Mouse (Mus musculus) embryonic facial prominence, embryonic 14.5 days (tissue): ENCODE results near the gene Zan. TPM values are rescaled to one million over a fixed set of nuclear protein-coding genes. Genes with fewer than 3 reads are reported as not detected.

Source experiments
- ATAC-seq: fragments of 200-750 bp; cut with Nextera tagmentation; 2 replicates; pipeline ENCODE4 v1.8.0; 2017; ENCODE audit warnings: low read depth, moderate number of reproducible peaks, moderate TSS enrichment
- DNase-seq: peaks from one replicate; pipeline ENCODE4 v3.0.0-alpha.2; 2015; ENCODE audit warnings: low spot score
- H3K27ac ChIP-seq: fragments of 300-500 bp; sonication (generic); replicated peaks from 2 replicates; pipeline ENCODE4 v1.5.1; 2014; ENCODE audit warnings: low read depth, mild to moderate bottlenecking, low read length, moderate library complexity
- H3K27me3 ChIP-seq: fragments of 300-500 bp; sonication (generic); replicated peaks from 2 replicates; pipeline ENCODE4 v1.6.1; 2014; ENCODE audit warnings: low read length; ENCODE audit not compliant: control insufficient read depth, insufficient read depth
- H3K36me3 ChIP-seq: fragments of 300-500 bp; sonication (generic); 2 replicates; pipeline ENCODE4 v1.6.1; 2014; ENCODE audit warnings: low read length, mixed read lengths; ENCODE audit not compliant: control insufficient read depth, insufficient read depth
- H3K4me1 ChIP-seq: fragments of 300-500 bp; sonication (generic); 2 replicates; pipeline ENCODE4 v1.6.1; 2014; ENCODE audit warnings: antibody characterized with exemption, low read length; ENCODE audit not compliant: control insufficient read depth, insufficient read depth
- H3K4me2 ChIP-seq: fragments of 300-500 bp; sonication (generic); 2 replicates; pipeline ENCODE4 v1.6.1; 2014; ENCODE audit warnings: low read depth, mild to moderate bottlenecking, low read length, moderate library complexity, mixed read lengths
- H3K4me3 ChIP-seq: fragments of 300-500 bp; sonication (generic); 2 replicates; pipeline ENCODE4 v1.5.1; 2014; ENCODE audit warnings: low read depth, mild to moderate bottlenecking, low read length
- H3K9ac ChIP-seq: fragments of 300-500 bp; sonication (generic); 2 replicates; pipeline ENCODE4 v1.6.1; 2014; ENCODE audit warnings: low read depth, mild to moderate bottlenecking, low read length, moderate library complexity, mixed read lengths
- H3K9me3 ChIP-seq: fragments of 300-500 bp; sonication (generic); 2 replicates; pipeline ENCODE4 v1.6.1; 2016; ENCODE audit warnings: low read length; ENCODE audit not compliant: control insufficient read depth
- WGBS: fragments of 180-500 bp; shearing (Covaris S2); extraction: QIAGEN DNeasy Blood & Tissue Kit; methylation state at CpG from one replicate; pipeline ENCODE4 v1.1.7; 2014; 5-methylcytosine and 5-hydroxymethylcytosine counted together
- polyA plus RNA-seq: library from polyadenylated mRNA; unstranded; fragments of >200 nt; fragmentation: Nextera tagmentation; extraction: Ambion mirVana; gene quantifications from 2 replicates; pipeline ENCODE4 v1.2.1, GENCODE M21; 2014

Zan gene
- polyA plus RNA-seq, 1 experiment from 2014 or later = 0.26 TPM

DNA sequence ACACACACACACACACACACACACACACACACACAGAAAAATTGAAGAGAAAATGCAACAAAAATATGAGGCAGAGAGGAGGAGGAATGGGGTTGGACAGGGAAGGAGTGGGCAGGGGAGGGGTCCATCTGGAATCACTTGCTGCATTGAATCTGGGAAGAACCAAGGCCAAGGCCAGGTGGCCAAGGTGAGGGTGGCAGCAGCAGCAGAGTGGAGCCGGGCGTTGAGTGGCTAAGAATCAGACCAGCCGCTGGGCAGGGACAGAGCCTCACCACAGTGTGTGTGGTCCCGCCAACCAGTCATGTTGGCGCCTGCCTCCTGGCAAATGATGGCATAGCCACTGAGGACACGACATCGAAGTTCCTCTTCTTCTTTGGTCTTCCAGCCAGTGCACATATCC is 93.4 kb downstream of the Zan start:
- Histone ChIP-seq H3K27me3 (no peaks in the 10 kb centered on the region), H3K9me3 (no peaks in the 10 kb centered on the region)
- no peak for DNase-seq

DNA sequence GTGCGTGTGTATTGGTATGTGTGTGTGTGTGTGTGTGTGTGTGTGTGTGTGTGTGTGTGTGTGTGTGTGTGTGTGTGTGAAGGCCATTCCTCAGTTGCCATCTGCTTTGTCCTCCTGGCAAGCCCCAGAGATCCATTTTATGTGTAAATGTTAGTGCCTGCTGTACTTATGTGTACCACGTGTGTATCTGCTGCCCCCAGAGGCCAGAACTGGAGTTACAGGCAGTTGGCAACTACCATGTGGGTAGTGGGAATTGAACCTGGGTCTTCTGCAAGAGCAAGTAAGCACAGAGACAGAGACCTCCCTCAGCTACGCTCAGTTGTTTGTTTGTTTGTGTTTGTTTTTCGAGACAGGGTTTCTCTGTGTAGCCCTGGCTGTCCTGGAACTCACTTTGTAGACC is 95.7 kb downstream of the Zan start:
- DNase-seq (peak; percentile 56), ATAC-seq (no peak)
- Histone ChIP-seq H3K4me2 (no peak overlapping the region), H3K9ac (no peak overlapping the region), H3K27ac (no peak overlapping the region), H3K4me1 (no peaks in the 10 kb centered on the region), H3K27me3 (no peaks in the 10 kb centered on the region), H3K4me3 (no peak overlapping the region), H3K36me3 (no peaks in the 10 kb centered on the region), H3K9me3 (no peaks in the 10 kb centered on the region)
- 51% methylated on average over 4 of the region's 4 CpGs for WGBS

More for the DNA sequence above, 93.4 kb downstream of the Zan start:
- no peaks in the 10 kb centered on the region for H3K4me1 ChIP-seq
- ATAC-seq = no peak
- H3K4me3 ChIP-seq = no peak overlapping the region
- no peak overlapping the region for H3K4me2 ChIP-seq
- WGBS = 70% methylated on average over 7 of the region's 7 CpGs
- H3K27ac ChIP-seq = no peak overlapping the region
- no peaks in the 10 kb centered on the region for H3K36me3 ChIP-seq
- H3K9ac ChIP-seq = no peak overlapping the region

DNA sequence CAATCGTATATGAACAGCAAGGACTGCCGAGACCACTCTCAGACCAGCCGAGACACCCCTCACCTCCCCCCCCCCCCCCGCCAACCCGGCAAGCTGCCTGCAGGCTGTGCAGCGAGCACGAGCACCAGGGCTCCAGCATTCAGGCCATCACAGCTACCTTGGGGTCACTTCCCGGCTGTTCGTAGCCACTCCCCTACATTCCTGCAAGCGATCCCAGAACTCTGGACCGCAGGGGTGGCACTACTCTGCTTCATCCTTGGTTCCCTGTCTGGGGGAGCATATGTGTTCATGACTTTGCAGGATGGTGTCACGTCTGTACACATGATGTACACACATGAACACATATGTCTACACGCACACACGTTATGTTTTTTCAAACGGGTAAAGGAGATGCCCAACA is 99.3 kb downstream of the Zan start:
- Histone ChIP-seq H3K27me3 (no peaks in the 10 kb centered on the region), H3K9me3 (no peaks in the 10 kb centered on the region), H3K9ac (0 out of 2 replicates have a peak overlapping the region, but pooled peaks have one; percentile 25), H3K4me1 (no peaks in the 10 kb centered on the region), H3K27ac (no peak overlapping the region), H3K4me2 (peak overlapping the region; percentile 48), H3K4me3 (no peak overlapping the region), H3K36me3 (peaks cover 33% of the 10 kb centered on the region)
- ATAC-seq = peak; percentile 12; the same call in 1 of the 2 replicates
- DNase-seq = peak; percentile 40
- WGBS = 29% methylated on average over 8 of the region's 15 CpGs

DNA sequence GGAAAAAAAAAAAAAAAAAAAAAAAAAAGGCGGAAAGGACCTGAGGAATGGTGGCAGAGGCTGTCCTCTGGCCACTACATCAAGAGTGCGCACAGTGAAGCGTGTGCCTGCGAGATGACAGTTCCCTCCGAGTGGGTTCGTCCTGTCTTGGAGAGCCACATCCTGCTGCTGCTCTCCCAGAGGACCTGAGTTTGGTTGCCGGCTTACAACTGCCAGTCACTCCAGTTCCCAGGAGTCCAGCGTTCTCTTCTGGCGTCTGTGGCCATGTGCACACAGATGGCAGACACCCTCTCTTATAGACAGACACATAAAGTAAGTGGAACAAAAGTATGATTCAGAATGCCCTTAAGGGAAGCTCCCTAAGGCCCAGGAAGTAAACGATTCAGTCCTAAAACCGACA is 99.7 kb downstream of the Zan start:
- no peaks in the 10 kb centered on the region for H3K27me3 ChIP-seq
- peak overlapping the region; percentile 25; the same call in 1 of the 2 replicates for H3K9ac ChIP-seq
- H3K4me2 ChIP-seq = peak overlapping the region; percentile 48
- peaks cover 38% of the 10 kb centered on the region for H3K36me3 ChIP-seq
- peak; percentile 53 for DNase-seq
- ATAC-seq = peak; percentile 6; the same call in 1 of the 2 replicates
- H3K4me3 ChIP-seq = peak overlapping the region; percentile 14; the same call in 1 of the 2 replicates
- no peak overlapping the region for H3K27ac ChIP-seq
- no peaks in the 10 kb centered on the region for H3K4me1 ChIP-seq
- WGBS = 25% methylated on average over 11 of the region's 11 CpGs
- no peaks in the 10 kb centered on the region for H3K9me3 ChIP-seq

DNA sequence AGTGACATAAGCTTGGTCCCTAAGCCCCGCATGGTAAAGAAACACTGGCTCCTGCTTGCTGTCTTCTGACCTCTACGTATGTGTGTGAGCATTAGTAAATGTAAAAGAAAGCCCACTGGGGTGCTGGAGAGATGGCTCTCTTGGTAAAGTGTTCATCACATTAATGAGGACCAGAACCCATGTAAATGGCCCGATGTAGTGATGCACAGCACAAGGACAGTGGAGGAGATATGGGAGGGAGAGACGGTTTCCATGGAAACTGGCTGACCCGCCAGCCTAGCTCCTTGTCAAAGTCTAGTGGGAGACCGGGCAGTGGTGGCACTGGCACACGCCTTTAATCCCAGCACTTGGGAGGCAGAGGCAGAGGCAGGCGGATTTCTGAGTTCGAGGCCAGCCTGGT is 100.1 kb downstream of the Zan start:
- Histone ChIP-seq H3K9ac (no peak overlapping the region), H3K27me3 (no peaks in the 10 kb centered on the region), H3K4me3 (no peak overlapping the region), H3K27ac (no peak overlapping the region), H3K4me1 (no peaks in the 10 kb centered on the region), H3K9me3 (no peaks in the 10 kb centered on the region), H3K36me3 (peaks cover 42% of the 10 kb centered on the region), H3K4me2 (peak overlapping the region; percentile 48)
- no peak for DNase-seq
- 0 out of 2 replicates have a peak, but pooled peaks have one; percentile 10 for ATAC-seq
- 54% methylated on average over 9 of the region's 9 CpGs for WGBS

DNA sequence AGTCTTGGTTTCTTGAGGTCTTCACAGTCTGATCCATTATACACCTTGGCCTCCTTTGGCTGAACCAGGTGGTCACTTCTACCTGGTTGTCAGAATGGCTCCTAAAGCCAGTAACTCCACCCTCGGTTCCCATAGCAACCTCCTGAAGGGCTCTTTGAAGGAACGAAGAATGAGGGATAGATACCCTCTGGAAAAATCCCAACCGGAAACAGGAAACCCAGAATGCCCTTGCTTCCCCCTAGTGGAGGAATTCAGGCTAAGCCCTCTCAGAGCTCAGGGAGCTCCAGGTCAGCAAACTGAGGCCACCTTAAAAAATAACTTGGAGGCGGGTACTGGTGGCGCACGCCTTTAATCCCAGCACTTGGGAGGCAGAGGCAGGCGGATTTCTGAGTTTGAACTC is 100.7 kb downstream of the Zan start:
- H3K4me3 ChIP-seq = no peak overlapping the region
- WGBS = 32% methylated on average over 7 of the region's 7 CpGs
- H3K36me3 ChIP-seq = peaks cover 47% of the 10 kb centered on the region
- H3K27ac ChIP-seq = no peak overlapping the region
- no peak overlapping the region for H3K4me2 ChIP-seq
- ATAC-seq (no peak), DNase-seq (peak; percentile 48)
- H3K4me1 ChIP-seq = no peaks in the 10 kb centered on the region
- no peaks in the 10 kb centered on the region for H3K27me3 ChIP-seq
- H3K9me3 ChIP-seq = no peaks in the 10 kb centered on the region
- no peak overlapping the region for H3K9ac ChIP-seq

DNA sequence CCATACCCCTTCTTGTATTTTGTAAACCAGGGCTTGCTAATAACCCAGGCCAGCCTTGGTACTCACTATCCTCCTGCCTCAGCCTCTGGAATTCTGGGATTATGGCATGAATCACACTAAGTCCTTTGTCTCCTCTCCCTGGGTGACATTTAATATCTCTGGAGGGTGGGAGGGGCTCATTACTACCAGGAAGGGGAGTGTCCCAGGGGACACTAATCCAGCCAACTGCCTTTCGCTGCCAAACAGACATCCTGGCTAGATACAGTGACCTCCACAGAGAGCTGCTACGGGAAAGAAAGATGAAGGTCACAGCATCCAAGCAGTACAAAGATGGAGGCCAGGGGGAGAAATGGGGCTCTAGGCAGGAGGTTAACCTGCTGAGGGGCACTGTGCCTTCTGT is 101.2 kb downstream of the Zan start:
- Histone ChIP-seq H3K4me3 (no peak overlapping the region), H3K9me3 (no peaks in the 10 kb centered on the region), H3K27ac (peak overlapping the region; percentile 55), H3K36me3 (peaks cover 53% of the 10 kb centered on the region), H3K9ac (no peak overlapping the region), H3K4me1 (no peaks in the 10 kb centered on the region), H3K27me3 (no peaks in the 10 kb centered on the region), H3K4me2 (no peak overlapping the region)
- peak; percentile 53 for DNase-seq
- 34% methylated on average over 2 of the region's 2 CpGs for WGBS
- 0 out of 2 replicates have a peak, but pooled peaks have one; percentile 5 for ATAC-seq

DNA sequence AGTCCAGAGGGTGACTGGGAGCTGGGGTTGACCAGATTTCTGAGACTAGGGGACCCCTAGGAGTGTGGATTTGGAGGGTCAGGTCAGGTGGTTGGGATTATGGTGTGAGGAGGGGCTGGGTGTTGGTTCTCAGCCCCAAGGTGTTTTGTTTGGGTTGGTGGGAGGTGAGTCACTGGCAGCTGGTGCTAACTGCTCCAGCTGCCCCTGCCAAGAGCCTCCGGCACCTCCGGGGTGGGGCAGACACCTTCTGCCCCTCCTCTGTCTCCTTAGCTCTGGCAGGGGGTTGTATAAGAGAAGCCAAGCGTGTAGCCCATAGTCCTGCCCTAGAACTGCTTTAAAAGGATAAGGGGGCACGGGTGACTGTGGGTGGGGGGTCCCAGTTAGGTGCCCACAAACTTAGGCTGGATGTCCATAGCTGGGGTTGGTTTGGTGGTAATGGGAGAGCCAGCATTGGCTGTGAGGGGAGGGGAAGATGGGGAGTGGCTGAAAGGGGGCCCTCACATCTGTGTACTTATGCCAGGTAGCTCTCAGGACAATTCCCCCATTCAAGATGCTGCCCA is 102.3 kb downstream of the Zan start:
- Histone ChIP-seq H3K27ac (no peak overlapping the region), H3K36me3 (peaks cover 63% of the 10 kb centered on the region), H3K4me2 (no peak overlapping the region), H3K4me1 (no peaks in the 10 kb centered on the region), H3K4me3 (no peak overlapping the region), H3K9me3 (no peaks in the 10 kb centered on the region), H3K27me3 (no peaks in the 10 kb centered on the region), H3K9ac (no peak overlapping the region)
- DNase-seq (peak; percentile 25), ATAC-seq (no peak)
- 81% methylated on average over 4 of the region's 4 CpGs for WGBS

DNA sequence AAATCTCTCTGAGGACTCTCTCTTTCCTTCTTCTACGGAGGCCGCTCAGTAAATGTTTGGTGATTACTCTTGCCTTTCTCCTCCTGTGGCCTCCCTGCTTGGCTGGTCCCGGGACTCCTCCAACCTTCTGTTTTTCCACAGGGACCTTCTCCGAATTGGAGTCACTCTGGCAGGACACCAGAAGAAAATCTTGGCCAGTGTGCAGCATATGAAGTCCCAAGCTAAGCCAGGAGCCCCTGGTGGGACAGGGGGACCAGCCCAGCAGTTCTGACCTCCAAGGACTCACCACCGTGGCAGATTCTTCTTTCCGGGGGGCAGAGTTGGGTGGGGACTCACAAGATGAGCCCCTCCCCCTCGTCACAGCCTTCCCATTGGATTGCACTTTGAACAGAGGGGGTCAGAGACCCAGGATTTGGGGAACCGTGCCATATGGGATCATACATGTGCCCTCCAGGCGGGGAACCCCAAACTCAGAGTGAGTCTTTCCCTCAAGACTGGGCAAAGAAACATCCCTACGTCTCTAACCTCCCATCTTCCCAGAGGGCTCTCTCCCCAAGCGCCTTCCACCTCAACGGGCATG is 103.4 kb downstream of the Zan start:
- 82% methylated on average over 12 of the region's 12 CpGs for WGBS
- H3K36me3 ChIP-seq = peaks cover 75% of the 10 kb centered on the region

More for the DNA sequence above, 103.4 kb downstream of the Zan start:
- Histone ChIP-seq H3K4me3 (no peak overlapping the region), H3K27ac (no peak overlapping the region), H3K9ac (no peak overlapping the region), H3K27me3 (no peaks in the 10 kb centered on the region), H3K4me2 (no peak overlapping the region), H3K9me3 (no peaks in the 10 kb centered on the region), H3K4me1 (no peaks in the 10 kb centered on the region)
- DNase-seq (no peak), ATAC-seq (no peak)
